Mouse (Mus musculus) heart, postnatal 0 days (tissue): ENCODE data around the gene Serping1. TPM values are rescaled to one million over a fixed set of nuclear protein-coding genes. Genes with fewer than 3 reads are reported as not detected.
A peak's percentile ranks its signal among the peaks of the same experiment; 100 is the strongest.

Experiments used
- ATAC-seq: fragments of 200-750 bp; cut with Nextera tagmentation; 2 replicates; pipeline ENCODE4 v1.8.0; 2017; ENCODE audit warnings: low read depth, moderate number of reproducible peaks, moderate library complexity; ENCODE audit not compliant: insufficient read depth
- DNase-seq: peaks from one replicate; pipeline ENCODE4 v3.0.0-alpha.2; 2016; ENCODE audit warnings: low spot score
- H3K27ac ChIP-seq: fragments of 300-500 bp; sonication (generic); 2 replicates; pipeline ENCODE4 v1.5.1; 2014; ENCODE audit warnings: low read depth, mild to moderate bottlenecking
- H3K27me3 ChIP-seq: fragments of 300-500 bp; sonication (generic); 2 replicates; pipeline ENCODE4 v1.6.1; 2014; ENCODE audit warnings: low read length, mixed read lengths; ENCODE audit not compliant: control insufficient read depth, insufficient read depth
- H3K36me3 ChIP-seq: fragments of 300-500 bp; sonication (generic); replicated peaks from 2 replicates; pipeline ENCODE4 v1.6.1; 2014; ENCODE audit warnings: low read length, mixed read lengths; ENCODE audit not compliant: control insufficient read depth, insufficient read depth
- H3K4me1 ChIP-seq: fragments of 300-500 bp; sonication (generic); 2 replicates; pipeline ENCODE4 v1.6.1; 2014; ENCODE audit warnings: antibody characterized with exemption; ENCODE audit not compliant: control insufficient read depth, insufficient read depth
- H3K4me2 ChIP-seq: fragments of 300-500 bp; sonication (generic); 2 replicates; pipeline ENCODE4 v1.6.1; 2014; ENCODE audit warnings: low read depth, mild to moderate bottlenecking, low read length, moderate library complexity
- H3K4me3 ChIP-seq: fragments of 300-500 bp; sonication (generic); 2 replicates; pipeline ENCODE4 v1.5.1; 2014; ENCODE audit warnings: low read depth, low read length
- H3K9ac ChIP-seq: fragments of 300-500 bp; sonication (generic); replicated peaks from 2 replicates; pipeline ENCODE4 v1.6.1; 2014; ENCODE audit warnings: low read depth, low read length, mixed read lengths
- H3K9me3 ChIP-seq: fragments of 300-500 bp; sonication (generic); replicated peaks from 2 replicates; pipeline ENCODE4 v1.6.1; 2016; ENCODE audit warnings: low read length; ENCODE audit not compliant: control insufficient read depth
- CTCF ChIP-seq: IDR thresholded peaks from 2 replicates; pipeline ENCODE4 v1.5.1; 2016; ENCODE audit warnings: antibody characterized with exemption, control low read depth, low read depth
- EP300 ChIP-seq: IDR thresholded peaks from 2 replicates; pipeline ENCODE4 v1.6.1; 2016; ENCODE audit warnings: antibody characterized with exemption, low read depth
- WGBS: fragments of 180-500 bp; shearing (Covaris S2); extraction: QIAGEN DNeasy Blood & Tissue Kit; methylation state at CpG from one replicate; pipeline ENCODE4 v1.1.7; 2014; 5-methylcytosine and 5-hydroxymethylcytosine counted together
- polyA plus RNA-seq: library from polyadenylated mRNA; unstranded; fragments of >200 nt; fragmentation: Nextera tagmentation; extraction: Ambion mirVana; gene quantifications from 2 replicates; pipeline ENCODE4 v1.2.1, GENCODE M21; 2015
- total RNA-seq: library from RNA; depleted of rRNA; stranded (reverse); fragments of >200 nt; gene quantifications from 2 replicates; pipeline ENCODE4 v1.2.3, GENCODE M21; 2014; ENCODE audit warnings: low replicate concordance

Gene Serping1
- total and polyA plus RNA-seq, 2 experiments from 2014 or later = 31.2 to 37.1 TPM

GRCm38 (mm10) chr2:84779210-84779609 is 4.0 kb upstream of the Serping1 start:
- no peak overlapping the region for H3K27ac ChIP-seq
- 55% methylated on average over 6 of the region's 6 CpGs for WGBS
- H3K36me3 ChIP-seq = no peaks in the 10 kb centered on the region
- DNase-seq = no peak
- no peaks in the 10 kb centered on the region for H3K27me3 ChIP-seq
- no peak overlapping the region for H3K4me2 ChIP-seq
- H3K9me3 ChIP-seq = no peaks in the 10 kb centered on the region
- H3K4me1 ChIP-seq = peaks cover 7% of the 10 kb centered on the region
- ATAC-seq = no peak
- no peak overlapping the region for H3K4me3 ChIP-seq
- TF ChIP-seq EP300 = no peak
- TF ChIP-seq CTCF = peak; percentile 26; the same call in 1 of the 2 replicates
- no peak overlapping the region for H3K9ac ChIP-seq

GRCm38 (mm10) chr2:84777706-84778105 is 2.5 kb upstream of the Serping1 start:
- TF ChIP-seq CTCF (no peak), EP300 (no peak)
- Histone ChIP-seq H3K27ac (no peak overlapping the region), H3K4me1 (no peaks in the 10 kb centered on the region; the same call in 1 of the 2 replicates), H3K4me3 (no peak overlapping the region), H3K9ac (no peak overlapping the region), H3K4me2 (no peak overlapping the region), H3K36me3 (no peaks in the 10 kb centered on the region), H3K9me3 (no peaks in the 10 kb centered on the region), H3K27me3 (no peaks in the 10 kb centered on the region; the same call in 1 of the 2 replicates)
- DNase-seq (no peak), ATAC-seq (no peak)
- 71% methylated on average over 3 of the region's 3 CpGs for WGBS

GRCm38 (mm10) chr2:84775665-84776064 is 421 bp upstream of the Serping1 start:
- Histone ChIP-seq H3K27ac (0 out of 2 replicates have a peak overlapping the region, but pooled peaks have one; percentile 28), H3K4me3 (no peak overlapping the region), H3K4me2 (no peak overlapping the region), H3K36me3 (no peaks in the 10 kb centered on the region), H3K9me3 (no peaks in the 10 kb centered on the region), H3K4me1 (no peaks in the 10 kb centered on the region; the same call in 1 of the 2 replicates), H3K27me3 (no peaks in the 10 kb centered on the region; the same call in 1 of the 2 replicates), H3K9ac (no peak overlapping the region)
- TF ChIP-seq EP300 (no peak), CTCF (no peak)
- ATAC-seq (no peak), DNase-seq (no peak)
- WGBS = 71% methylated on average over 6 of the region's 6 CpGs

- no peaks in the 10 kb centered on the region; the same call in 1 of the 2 replicates for H3K4me1 ChIP-seq
- H3K36me3 ChIP-seq = no peaks in the 10 kb centered on the region
- H3K4me2 ChIP-seq = peak overlapping the region; percentile 41
- DNase-seq = peak; percentile 69
- no peak overlapping the region for H3K9ac ChIP-seq
- 6% methylated on average over 15 of the region's 15 CpGs for WGBS
- H3K4me3 ChIP-seq = peak overlapping the region; percentile 12
- ATAC-seq = peak; percentile 86
- 0 out of 2 replicates have a peak overlapping the region, but pooled peaks have one; percentile 7 for H3K27ac ChIP-seq
- H3K9me3 ChIP-seq = no peaks in the 10 kb centered on the region
- H3K27me3 ChIP-seq = no peaks in the 10 kb centered on the region; the same call in 1 of the 2 replicates
- TF ChIP-seq CTCF = no peak
These were observed 493 bp downstream of the Serping1 start for GRCm38 (mm10) chr2:84774751-84775150.

GRCm38 (mm10) chr2:84773195-84773594 is 2.0 kb downstream of the Serping1 start:
- Histone ChIP-seq H3K4me3 (no peak overlapping the region), H3K9ac (no peak overlapping the region), H3K36me3 (no peaks in the 10 kb centered on the region), H3K9me3 (no peaks in the 10 kb centered on the region), H3K4me1 (no peaks in the 10 kb centered on the region; the same call in 1 of the 2 replicates), H3K4me2 (no peak overlapping the region), H3K27me3 (no peaks in the 10 kb centered on the region; the same call in 1 of the 2 replicates), H3K27ac (no peak overlapping the region)
- no peak for TF ChIP-seq CTCF
- TF ChIP-seq EP300 = no peak
- 80% methylated on average over 5 of the region's 5 CpGs for WGBS
- ATAC-seq = no peak
- DNase-seq = no peak

GRCm38 (mm10) chr2:84772454-84772853 is 2.8 kb downstream of the Serping1 start:
- Histone ChIP-seq H3K4me1 (no peaks in the 10 kb centered on the region), H3K4me3 (no peak overlapping the region), H3K9ac (no peak overlapping the region), H3K36me3 (no peaks in the 10 kb centered on the region), H3K9me3 (no peaks in the 10 kb centered on the region), H3K4me2 (no peak overlapping the region), H3K27me3 (no peaks in the 10 kb centered on the region; the same call in 1 of the 2 replicates), H3K27ac (no peak overlapping the region)
- no peak for ATAC-seq
- DNase-seq = no peak
- 82% methylated on average over 4 of the region's 4 CpGs for WGBS
- TF ChIP-seq EP300 = no peak
- no peak for TF ChIP-seq CTCF
